Mouse (Mus musculus): Measurements from ENCODE around the gene Snrnp25. TPM values are rescaled to one million over a fixed set of nuclear protein-coding genes. Genes with fewer than 3 reads are reported as not detected.
A peak's percentile ranks its signal among the peaks of the same experiment; 100 is the strongest.

Snrnp25 gene
- polyA plus RNA-seq, 1 experiment from 2014 or later, result 50.8 TPM

GRCm38 (mm10) chr11:32219287-32219686, 14.1 kb downstream of the Snrnp25 start:
- Histone ChIP-seq H3K9me3 (no peaks in the 10 kb centered on the region), H3K4me2 (no peak overlapping the region), H3K27me3 (no peaks in the 10 kb centered on the region), H3K27ac (no peak overlapping the region), H3K36me3 (peaks cover 21% of the 10 kb centered on the region), H3K4me3 (no peak overlapping the region), H3K9ac (no peak overlapping the region), H3K4me1 (peaks cover 50% of the 10 kb centered on the region)
- no peak for ATAC-seq (ENCODE audit: borderline replicate concordance, extremely low read depth, low FRiP score, low TSS enrichment)
- WGBS, result 84% methylated on average over 10 of the region's 10 CpGs

GRCm38 (mm10) chr11:32220607-32221224, 15.5 kb downstream of the Snrnp25 start:
- peak overlapping the region; percentile 86 for H3K4me2 ChIP-seq
- peaks cover 7% of the 10 kb centered on the region; the same call in 1 of the 2 replicates for H3K36me3 ChIP-seq
- H3K27me3 ChIP-seq, result no peaks in the 10 kb centered on the region
- peak overlapping the region; percentile 98 for H3K27ac ChIP-seq
- H3K4me3 ChIP-seq, result peak overlapping the region; percentile 85
- 28% methylated on average over 10 of the region's 10 CpGs for WGBS
- H3K4me1 ChIP-seq, result peaks cover 64% of the 10 kb centered on the region
- no peaks in the 10 kb centered on the region for H3K9me3 ChIP-seq
- no peak; the same call in 1 of the 2 replicates for ATAC-seq (ENCODE audit: borderline replicate concordance, extremely low read depth, low FRiP score, low TSS enrichment)
- peak overlapping the region; percentile 98 for H3K9ac ChIP-seq

- H3K9ac ChIP-seq, result peak overlapping the region; percentile 98
- H3K27ac ChIP-seq, result peak overlapping the region; percentile 98
- no peaks in the 10 kb centered on the region for H3K9me3 ChIP-seq
- H3K4me3 ChIP-seq, result peak overlapping the region; percentile 85
- H3K4me1 ChIP-seq, result peaks cover 69% of the 10 kb centered on the region
- under 1% methylated on average over 44 of the region's 46 CpGs for WGBS
- H3K36me3 ChIP-seq, result peaks cover under 1% of the 10 kb centered on the region; the same call in 1 of the 2 replicates
- peak; percentile 56 for ATAC-seq (ENCODE audit: borderline replicate concordance, extremely low read depth, low FRiP score, low TSS enrichment)
- no peaks in the 10 kb centered on the region for H3K27me3 ChIP-seq
- peak overlapping the region; percentile 86 for H3K4me2 ChIP-seq
These were observed 16.2 kb downstream of the Snrnp25 start for GRCm38 (mm10) chr11:32221225-32221950.

GRCm38 (mm10) chr11:32221951-32222409, 16.8 kb downstream of the Snrnp25 start, which contains the start of gene Rhbdf1:
Gene Rhbdf1, minus strand, starts transcription at chr11:32222300.
- Histone ChIP-seq H3K27me3 (no peaks in the 10 kb centered on the region), H3K4me1 (peaks cover 72% of the 10 kb centered on the region), H3K9ac (peak within 1 kb of the TSS; percentile 98), H3K9me3 (no peaks in the 10 kb centered on the region), H3K36me3 (no peaks in the 10 kb centered on the region), H3K4me3 (peak within 1 kb of the TSS; percentile 85), H3K4me2 (peak within 1 kb of the TSS; percentile 86), H3K27ac (peak within 1 kb of the TSS; percentile 98)
- WGBS, result under 1% methylated on average over 69 of the region's 72 CpGs
- ATAC-seq (ENCODE audit: borderline replicate concordance, extremely low read depth, low FRiP score, low TSS enrichment), result peak; percentile 56

GRCm38 (mm10) chr11:32222570-32223194, 17.5 kb downstream of the Snrnp25 start:
- H3K4me2 ChIP-seq, result peak overlapping the region; percentile 86
- WGBS, result 6% methylated on average over 21 of the region's 21 CpGs
- peak overlapping the region; percentile 85 for H3K4me3 ChIP-seq
- no peaks in the 10 kb centered on the region for H3K36me3 ChIP-seq
- H3K27ac ChIP-seq, result peak overlapping the region; percentile 98
- H3K9me3 ChIP-seq, result no peaks in the 10 kb centered on the region
- no peaks in the 10 kb centered on the region for H3K27me3 ChIP-seq
- peak overlapping the region; percentile 98 for H3K9ac ChIP-seq
- H3K4me1 ChIP-seq, result peaks cover 79% of the 10 kb centered on the region
- no peak for ATAC-seq (ENCODE audit: borderline replicate concordance, extremely low read depth, low FRiP score, low TSS enrichment)

- Histone ChIP-seq H3K27me3 (no peaks in the 10 kb centered on the region), H3K4me3 (no peak overlapping the region), H3K4me2 (no peak overlapping the region), H3K36me3 (no peaks in the 10 kb centered on the region), H3K9ac (no peak overlapping the region), H3K9me3 (no peaks in the 10 kb centered on the region), H3K27ac (peak overlapping the region; percentile 98; the same call in 1 of the 2 replicates), H3K4me1 (peaks cover 83% of the 10 kb centered on the region)
- 73% methylated on average over 4 of the region's 4 CpGs for WGBS
- no peak for ATAC-seq (ENCODE audit: borderline replicate concordance, extremely low read depth, low FRiP score, low TSS enrichment)
These were observed 18.2 kb downstream of the Snrnp25 start for GRCm38 (mm10) chr11:32223297-32223967.

GRCm38 (mm10) chr11:32224468-32225139, 19.4 kb downstream of the Snrnp25 start:
- Histone ChIP-seq H3K27me3 (no peaks in the 10 kb centered on the region), H3K9ac (no peak overlapping the region), H3K4me2 (peak overlapping the region; percentile 82), H3K4me1 (peaks cover 71% of the 10 kb centered on the region), H3K27ac (peak overlapping the region; percentile 97), H3K36me3 (0 out of 2 replicates have a peak, but pooled peaks cover 5% of the 10 kb centered on the region), H3K4me3 (no peak overlapping the region), H3K9me3 (no peaks in the 10 kb centered on the region)
- ATAC-seq (ENCODE audit: borderline replicate concordance, extremely low read depth, low FRiP score, low TSS enrichment), result peak; percentile 58
- WGBS, result 17% methylated on average over 4 of the region's 4 CpGs

GRCm38 (mm10) chr11:32225222-32226104, 20.2 kb downstream of the Snrnp25 start:
- no peak overlapping the region for H3K4me3 ChIP-seq
- 35% methylated on average over 7 of the region's 7 CpGs for WGBS
- H3K27ac ChIP-seq, result peak overlapping the region; percentile 97
- H3K4me1 ChIP-seq, result peaks cover 62% of the 10 kb centered on the region
- H3K9ac ChIP-seq, result no peak overlapping the region
- H3K4me2 ChIP-seq, result peak overlapping the region; percentile 82
- H3K9me3 ChIP-seq, result no peaks in the 10 kb centered on the region
- H3K36me3 ChIP-seq, result peaks cover 12% of the 10 kb centered on the region
- peak; percentile 27; the same call in 1 of the 2 replicates for ATAC-seq (ENCODE audit: borderline replicate concordance, extremely low read depth, low FRiP score, low TSS enrichment)
- H3K27me3 ChIP-seq, result no peaks in the 10 kb centered on the region

- Histone ChIP-seq H3K9me3 (no peaks in the 10 kb centered on the region), H3K4me1 (peaks cover 55% of the 10 kb centered on the region), H3K9ac (peak within 1 kb of the TSS; percentile 69), H3K4me3 (peak within 1 kb of the TSS; percentile 59), H3K27me3 (no peaks in the 10 kb centered on the region), H3K4me2 (peak within 1 kb of the TSS; percentile 82), H3K27ac (peak within 1 kb of the TSS; percentile 97), H3K36me3 (peaks cover 19% of the 10 kb centered on the region)
- WGBS, result 4% methylated on average over 43 of the region's 47 CpGs
- ATAC-seq (ENCODE audit: borderline replicate concordance, extremely low read depth, low FRiP score, low TSS enrichment), result peak; percentile 52; the same call in 1 of the 2 replicates
These were observed 21.1 kb downstream of the Snrnp25 start, which contains the start of gene Mpg for GRCm38 (mm10) chr11:32226124-32226871. Gene Mpg, plus strand, starts transcription at chr11:32226505.

GRCm38 (mm10) chr11:32227041-32227440, 21.8 kb downstream of the Snrnp25 start:
- Histone ChIP-seq H3K36me3 (peaks cover 26% of the 10 kb centered on the region), H3K4me3 (peak overlapping the region; percentile 59), H3K27me3 (no peaks in the 10 kb centered on the region), H3K9ac (peak overlapping the region; percentile 69), H3K9me3 (no peaks in the 10 kb centered on the region), H3K4me2 (peak overlapping the region; percentile 82), H3K4me1 (peaks cover 55% of the 10 kb centered on the region), H3K27ac (peak overlapping the region; percentile 97)
- WGBS, result 39% methylated on average over 1 of the region's 1 CpGs
- ATAC-seq (ENCODE audit: borderline replicate concordance, extremely low read depth, low FRiP score, low TSS enrichment), result no peak
